Mouse (Mus musculus): ENCODE results near the gene Cox6b1. TPM values are rescaled to one million over a fixed set of nuclear protein-coding genes. Genes with fewer than 3 reads are reported as not detected.

Cox6b1 gene
- 100 to 1,000 TPM; 609 to 715 TPM for total RNA-seq (2021)

- peak; percentile 83 for DNase-seq
These were observed at the start of gene Cox6b1 for GRCm38 (mm10) chr7:30625530-30626384. TSS of gene Cox6b1 (minus strand) at chr7:30626151.

DNA sequence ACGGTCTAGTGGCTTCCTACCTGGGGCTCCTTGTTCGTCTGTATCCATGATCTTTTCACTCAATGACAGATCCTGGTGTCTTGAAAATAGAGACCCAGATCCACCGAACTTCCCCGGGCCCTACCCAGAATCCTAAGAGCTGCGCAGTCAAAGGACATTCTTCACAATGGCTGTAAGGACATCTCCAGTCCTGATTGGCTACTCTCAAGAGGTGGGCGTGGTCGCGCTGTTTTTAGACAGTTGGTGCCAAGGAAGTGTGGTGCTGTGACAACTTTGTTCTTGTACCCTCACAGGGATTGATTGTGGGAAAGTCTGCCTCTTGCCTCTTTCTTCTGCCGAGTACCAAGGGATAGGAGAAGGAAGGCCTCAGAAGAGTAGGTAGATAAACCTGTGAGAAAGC is 45.5 kb upstream of the Cox6b1 start, which contains the start of gene Pmis2:
TSS of gene Pmis2 (minus strand) at position 126 of the 400 bp plus-strand sequence.
- no peak for DNase-seq

DNA sequence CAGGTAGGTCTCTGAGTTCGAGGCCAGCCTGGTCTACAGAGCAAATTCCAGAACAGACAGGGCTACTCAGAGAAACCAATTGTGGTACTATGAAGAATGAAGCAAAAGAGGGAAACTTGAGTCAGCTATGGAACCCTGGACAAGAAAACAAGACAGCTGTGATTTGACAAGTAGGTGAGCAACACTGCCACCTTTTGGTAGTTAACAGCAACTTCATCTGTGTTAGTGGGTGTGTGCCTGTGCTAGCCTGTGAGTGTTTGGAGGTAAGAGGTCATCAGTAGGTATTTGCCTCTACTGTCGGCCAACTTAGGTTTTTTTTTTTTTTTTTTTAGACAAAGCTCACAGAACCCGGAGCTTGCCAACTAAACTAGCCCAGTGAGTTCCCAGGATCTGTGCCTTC is 43.3 kb upstream of the Cox6b1 start:
- no peak for DNase-seq

DNA sequence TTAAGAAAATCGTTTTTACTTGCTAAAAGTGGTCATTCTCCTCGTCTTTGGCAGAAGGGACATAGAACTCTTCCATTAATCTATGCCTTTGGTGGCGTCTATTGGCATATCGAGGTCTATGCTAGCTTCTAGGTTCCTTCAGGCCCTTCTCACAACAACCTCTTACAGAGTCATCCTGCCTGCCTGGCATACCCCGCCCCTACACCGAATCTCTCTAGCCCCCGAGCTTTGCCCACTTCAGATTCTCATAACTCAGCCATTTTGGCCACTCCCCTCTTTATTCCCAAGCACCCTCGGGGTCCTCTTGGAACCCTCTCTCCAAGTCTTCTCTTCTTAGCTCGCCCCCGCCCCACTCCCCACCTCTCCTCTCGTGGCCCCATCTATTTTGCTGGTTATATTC is 39.4 kb upstream of the Cox6b1 start:
- no peak for DNase-seq

DNA sequence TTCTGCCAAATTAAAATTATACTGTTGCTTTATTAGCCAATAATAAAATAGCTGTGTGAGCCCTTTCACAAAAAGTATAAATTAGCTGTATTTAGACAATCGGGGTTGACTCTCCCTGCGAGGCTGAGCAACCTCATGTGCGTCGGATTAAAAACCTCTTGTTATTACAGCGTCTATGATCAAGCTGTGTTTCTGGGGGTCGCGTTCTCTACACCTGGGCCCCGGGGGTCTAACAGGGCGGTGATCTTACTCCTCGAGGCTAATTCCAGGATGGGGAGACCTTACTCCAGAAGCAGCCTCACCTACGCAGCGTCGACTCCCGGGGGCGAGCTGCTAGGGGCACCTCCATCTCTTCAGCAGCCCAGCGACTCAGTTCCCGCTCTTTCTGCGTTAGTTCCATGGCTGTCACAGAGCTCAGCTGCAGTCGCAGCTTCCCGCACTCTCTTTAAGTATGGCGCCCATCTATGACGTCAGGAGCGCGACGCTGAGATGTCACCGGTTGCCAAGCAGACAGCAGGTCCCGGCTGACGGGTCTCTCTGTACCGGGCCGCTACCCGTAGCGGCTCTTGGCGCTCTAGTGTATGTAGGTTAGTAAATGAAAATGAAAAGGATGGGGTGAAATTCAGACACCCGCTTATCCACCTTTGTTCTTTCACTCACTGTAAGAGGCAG is 38.7 kb upstream of the Cox6b1 start, which contains the start of gene Haus5:
TSS of gene Haus5 (minus strand) at position 466 of the 672 bp plus-strand sequence.
- DNase-seq: peak; percentile 86 to 87

- DNase-seq: peak; percentile 98 to 99
These were observed 23.9 kb upstream of the Cox6b1 start, which contains the start of gene Rbm42 for GRCm38 (mm10) chr7:30649591-30650540. TSS of gene Rbm42 (minus strand) at chr7:30650317.

- DNase-seq: no peak
These were observed 13.1 kb upstream of the Cox6b1 start for GRCm38 (mm10) chr7:30639083-30639482.

- no peak for DNase-seq
These were observed 10.4 kb upstream of the Cox6b1 start for GRCm38 (mm10) chr7:30636395-30636794.

GRCm38 (mm10) chr7:30635752-30636151 is 9.8 kb upstream of the Cox6b1 start, which contains the start of gene Etv2:
TSS of gene Etv2 (minus strand) at chr7:30635852.
- DNase-seq: no peak

DNA sequence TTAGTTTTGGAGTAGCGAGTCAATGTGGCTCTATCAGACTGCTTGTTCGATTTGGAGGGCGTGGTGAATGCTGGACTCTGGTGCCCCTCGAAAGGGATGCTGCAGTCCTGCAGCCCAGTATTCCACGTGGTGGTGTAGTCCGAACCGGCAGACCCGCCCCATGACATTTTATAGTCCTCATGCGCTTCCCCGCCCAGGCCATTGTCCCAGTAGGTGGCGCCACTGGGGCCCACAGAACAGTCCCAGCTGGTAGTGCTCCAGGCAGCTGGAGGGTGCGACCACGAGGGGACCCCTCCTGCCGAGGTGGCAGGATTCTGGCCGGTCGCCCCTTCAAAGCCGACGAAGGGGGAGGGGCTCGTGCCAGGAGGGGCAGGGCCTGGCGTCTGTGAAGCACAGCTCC is 8.7 kb upstream of the Cox6b1 start:
- no peak for DNase-seq

- no peak for DNase-seq
These were observed 7.9 kb upstream of the Cox6b1 start for GRCm38 (mm10) chr7:30633762-30634412.

GRCm38 (mm10) chr7:30629013-30629412 is 3.1 kb upstream of the Cox6b1 start:
- no peak for DNase-seq

DNA sequence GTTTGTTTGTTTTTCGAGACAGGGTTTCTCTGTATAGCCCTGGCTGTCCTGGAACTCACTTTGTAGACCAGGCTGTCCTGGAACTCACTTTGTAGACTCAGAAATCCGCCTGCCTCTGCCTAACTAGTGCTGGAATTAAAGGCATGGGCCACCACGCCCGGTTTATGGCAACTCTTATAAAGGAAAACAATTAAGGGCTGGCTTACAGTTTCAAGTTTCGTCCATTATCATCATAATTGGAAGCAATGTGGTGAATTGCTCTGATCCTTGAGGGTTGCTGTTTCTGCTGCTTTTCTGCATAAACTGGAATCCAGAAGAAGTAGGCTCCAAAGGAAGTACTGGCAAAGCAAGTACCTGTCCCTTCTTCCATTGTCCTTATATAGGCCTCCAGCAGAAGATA is 696 bp upstream of the Cox6b1 start:
- no peak for DNase-seq

DNA sequence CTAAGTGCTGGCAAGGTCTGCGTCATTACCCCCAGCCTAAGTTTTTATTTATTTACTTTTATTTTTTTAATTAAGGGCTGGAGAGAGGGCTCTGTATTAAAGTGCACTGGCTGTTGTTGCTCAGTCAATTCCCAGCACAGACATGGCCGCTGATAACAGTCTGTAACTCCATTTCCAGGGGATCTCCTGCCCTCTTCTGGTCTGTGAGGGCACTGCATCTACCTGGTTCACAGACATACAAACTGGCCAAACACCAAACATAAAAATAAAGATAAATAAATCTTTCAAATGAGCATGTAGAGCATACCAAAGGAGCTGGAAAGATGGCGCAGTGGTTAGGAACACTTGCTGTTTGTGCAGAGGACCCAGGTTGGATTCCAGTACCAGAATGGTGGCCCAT is 6.7 kb downstream of the Cox6b1 start:
- DNase-seq: no peak

GRCm38 (mm10) chr7:30618658-30619057 is 7.3 kb downstream of the Cox6b1 start:
- DNase-seq: no peak

DNA sequence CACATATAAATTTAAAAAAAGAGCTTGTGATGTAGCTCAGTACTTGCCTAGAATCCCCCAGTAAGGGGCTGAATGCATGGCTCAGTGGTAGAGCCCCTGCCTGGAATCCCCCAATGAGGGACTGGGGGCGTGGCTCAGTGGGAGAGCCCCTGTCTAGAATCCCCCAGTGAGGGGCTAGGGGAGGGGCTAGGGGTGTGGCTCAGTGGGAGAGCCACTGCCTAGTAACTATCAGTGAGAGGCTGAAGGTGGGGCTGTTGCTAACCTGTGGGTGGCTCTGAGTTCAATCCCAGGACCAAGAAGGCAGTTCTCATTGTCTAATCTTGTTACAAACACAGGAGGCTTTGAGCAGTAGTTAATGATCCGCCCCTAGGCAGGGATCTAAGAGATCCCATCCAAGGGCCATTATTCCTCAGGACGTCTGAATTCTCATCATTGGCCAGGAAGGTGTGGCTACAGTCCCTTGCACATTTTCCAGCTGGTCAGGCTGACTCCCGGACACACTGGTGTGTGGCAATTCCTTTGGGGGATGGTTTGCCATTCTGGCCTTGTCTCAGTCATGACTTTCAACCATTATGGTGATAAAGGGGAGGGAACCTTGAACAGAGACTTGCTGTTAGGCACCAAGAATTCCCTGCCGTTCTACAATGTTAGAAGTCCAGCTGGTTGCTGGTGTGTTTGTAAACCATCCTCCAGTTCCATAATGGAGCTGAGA is 10.7 kb downstream of the Cox6b1 start:
- no peak for DNase-seq

GRCm38 (mm10) chr7:30614454-30614853 is 11.5 kb downstream of the Cox6b1 start:
- no peak for DNase-seq

DNA sequence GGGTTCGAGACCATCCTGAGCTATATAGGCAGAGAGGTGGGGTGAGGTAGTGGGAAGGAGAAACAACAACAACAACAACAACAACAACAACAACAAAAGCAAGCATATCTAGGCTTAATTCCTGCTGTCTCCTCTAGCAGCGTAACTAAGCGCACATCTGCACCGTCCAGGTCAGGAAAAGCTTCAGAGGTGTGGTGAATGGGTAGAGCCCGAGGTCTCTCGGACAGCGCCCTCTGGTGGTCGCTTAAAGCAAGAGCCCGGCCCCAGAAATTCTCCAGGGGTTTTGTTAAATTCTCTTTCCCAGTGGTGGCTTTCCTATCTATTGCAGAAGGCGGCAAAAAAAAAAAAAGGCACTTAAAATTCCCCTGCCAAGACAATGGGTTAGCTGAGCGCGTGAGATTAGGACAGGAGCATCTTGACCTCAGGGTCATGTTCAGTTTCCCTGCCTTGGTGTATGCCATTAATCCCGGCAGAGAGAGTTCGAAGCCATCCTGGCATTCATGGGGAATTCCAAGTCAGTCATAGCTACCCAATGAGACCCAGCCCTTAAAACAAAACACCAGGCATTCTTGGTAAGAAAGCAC is 12.3 kb downstream of the Cox6b1 start:
- peak; percentile 18 to 32 for DNase-seq

DNA sequence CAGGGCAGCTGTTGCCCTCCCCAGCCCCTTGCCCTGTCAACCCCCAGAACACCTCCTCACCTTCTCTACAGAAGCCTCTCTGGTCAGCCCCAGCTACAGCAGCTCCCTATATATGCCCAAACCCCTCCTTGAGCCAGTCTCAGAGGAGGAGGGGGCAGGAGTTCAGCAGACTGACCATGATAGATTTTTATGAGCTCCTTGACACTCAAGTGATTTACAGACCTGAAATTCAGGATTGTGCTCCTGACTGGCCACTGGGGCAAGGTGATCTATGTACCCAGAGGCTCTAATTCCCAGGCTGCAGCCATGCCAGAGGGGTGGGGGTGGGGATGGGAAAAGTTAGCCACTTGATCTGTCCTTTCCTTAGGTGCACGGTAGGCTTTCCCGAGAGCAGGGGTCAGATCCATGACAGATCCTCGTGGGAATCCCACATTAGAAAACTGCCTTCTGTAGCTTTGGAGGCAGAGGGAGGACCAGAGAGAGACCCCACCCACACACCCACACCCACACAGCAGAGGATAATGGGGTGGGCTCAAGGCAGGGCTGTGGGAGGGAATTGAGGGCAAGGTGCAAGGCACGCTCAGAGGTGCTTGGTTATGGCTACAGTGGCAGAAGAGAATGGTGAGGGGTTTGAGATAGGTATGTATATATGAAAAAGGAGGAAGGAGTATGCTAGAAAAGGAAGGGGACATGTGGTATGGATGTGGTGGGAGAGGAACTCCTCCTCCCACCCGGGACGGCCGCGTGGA is 13.1 kb downstream of the Cox6b1 start, which contains the start of gene Upk1a:
TSS of gene Upk1a (minus strand) at position 194 of the 749 bp plus-strand sequence.
- DNase-seq: no peak

GRCm38 (mm10) chr7:30610043-30610442 is 15.9 kb downstream of the Cox6b1 start:
- no peak for DNase-seq
